Mouse (Mus musculus): ENCODE data around the gene Pth.

The Pth gene

DNA sequence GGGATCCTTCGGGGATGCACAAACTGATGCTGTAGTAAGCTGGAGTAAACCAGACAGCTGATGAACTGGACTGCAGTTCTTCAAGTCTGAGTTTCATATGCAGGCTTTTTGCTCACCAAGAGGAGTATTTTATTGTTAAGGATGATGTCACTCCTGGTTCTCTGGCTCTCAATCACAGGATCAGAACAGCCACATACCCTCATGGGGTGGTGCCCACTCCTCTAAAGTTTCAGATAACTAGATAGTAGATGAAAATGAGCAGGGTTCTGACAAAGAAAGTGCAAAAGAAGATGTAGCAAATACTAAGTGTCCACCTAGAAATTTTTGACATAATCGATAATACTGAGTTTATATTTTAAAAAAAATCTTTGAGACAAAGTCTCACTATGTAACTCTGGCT, at the start of gene Pth:
Gene Pth (minus strand): TSS at position 101 of the 400 bp plus-strand sequence.
- DNase-seq, result no peak

- DNase-seq, result no peak
Observed at GRCm38 (mm10) chr7:113436312-113436711, 47.9 kb upstream of the Pth start.

DNA sequence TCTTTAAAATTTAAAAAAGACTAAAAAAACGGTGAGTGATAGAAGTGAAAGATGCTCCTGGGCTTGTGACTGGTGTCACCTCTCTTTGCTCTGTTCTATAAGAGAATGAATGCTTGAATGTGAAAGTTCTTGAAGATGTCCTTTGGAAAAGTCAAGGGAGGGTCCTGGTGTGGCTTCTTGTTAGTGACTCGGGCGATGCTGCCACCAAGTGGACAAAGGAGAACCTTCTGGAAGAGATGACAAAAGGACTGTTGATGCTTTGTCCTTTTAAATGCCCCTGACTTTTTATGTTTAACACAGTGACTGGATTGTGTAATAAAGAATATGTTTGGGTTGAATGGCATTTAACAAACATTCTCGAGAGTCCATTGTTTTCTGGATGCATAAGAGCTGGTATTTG, 45.9 kb upstream of the Pth start:
- peak; percentile 58 for DNase-seq

DNA sequence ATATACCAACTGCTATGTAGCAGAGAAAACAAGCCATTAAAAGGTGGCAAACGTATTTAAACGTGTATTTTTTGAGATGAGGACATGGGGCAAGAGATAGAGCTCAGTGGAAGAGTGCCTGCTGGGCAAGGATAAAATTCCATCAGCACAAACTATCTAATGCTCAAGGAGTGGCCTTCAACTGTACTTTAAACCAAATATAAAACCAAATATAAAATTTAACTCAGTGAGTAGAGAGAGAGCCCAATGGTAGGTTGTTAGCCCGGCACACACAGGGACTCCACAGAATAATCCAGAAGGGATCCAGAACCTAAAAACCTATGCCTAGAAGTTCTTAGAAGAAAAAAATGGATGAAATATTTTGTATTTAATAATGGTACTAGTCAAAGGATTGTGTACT, 45.1 kb upstream of the Pth start:
- no peak for DNase-seq

- no peak for DNase-seq
Observed at GRCm38 (mm10) chr7:113432891-113433290, 44.5 kb upstream of the Pth start.

DNA sequence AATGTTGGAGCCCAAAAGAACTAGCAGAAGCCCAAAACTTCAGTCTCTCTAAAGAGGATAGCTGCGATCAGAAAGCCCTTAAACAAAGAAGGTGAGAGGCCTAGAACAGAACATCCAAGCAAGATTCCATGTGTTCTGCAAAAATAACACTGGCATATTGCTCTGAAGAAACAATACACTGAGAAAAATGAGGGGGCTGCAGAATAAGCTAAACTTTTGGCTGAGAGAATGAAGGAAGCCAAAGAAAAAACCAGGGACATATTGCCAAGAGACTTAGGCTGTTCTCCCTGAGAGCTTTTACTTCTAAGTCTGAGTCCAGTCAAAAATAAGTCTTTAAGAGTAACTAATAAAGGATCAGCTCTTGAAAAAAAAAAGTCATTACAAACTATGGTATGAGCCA, 32.4 kb upstream of the Pth start:
- DNase-seq, result no peak

GRCm38 (mm10) chr7:113419070-113419782, 30.9 kb upstream of the Pth start:
- peak; percentile 53 for DNase-seq

DNA sequence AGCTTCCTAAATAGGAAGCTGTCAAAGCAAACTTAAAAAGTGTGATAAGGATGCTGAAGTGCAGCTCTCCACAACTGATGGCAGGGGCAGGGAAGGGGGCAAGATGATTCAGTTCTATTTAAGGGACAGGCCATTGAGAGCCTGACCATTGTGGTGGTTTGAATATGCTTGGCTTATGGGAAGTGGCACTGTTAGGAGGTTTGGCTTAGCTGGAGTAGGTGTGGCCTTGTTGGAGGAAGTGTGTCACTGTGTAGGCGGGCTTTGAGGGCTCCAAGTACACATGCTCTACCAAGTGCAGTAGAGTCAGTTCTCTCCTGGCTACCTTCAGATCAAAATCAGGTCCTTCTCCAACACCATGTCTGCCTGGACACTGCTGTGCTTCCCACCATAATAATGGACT, 28.2 kb upstream of the Pth start:
- no peak for DNase-seq

DNA sequence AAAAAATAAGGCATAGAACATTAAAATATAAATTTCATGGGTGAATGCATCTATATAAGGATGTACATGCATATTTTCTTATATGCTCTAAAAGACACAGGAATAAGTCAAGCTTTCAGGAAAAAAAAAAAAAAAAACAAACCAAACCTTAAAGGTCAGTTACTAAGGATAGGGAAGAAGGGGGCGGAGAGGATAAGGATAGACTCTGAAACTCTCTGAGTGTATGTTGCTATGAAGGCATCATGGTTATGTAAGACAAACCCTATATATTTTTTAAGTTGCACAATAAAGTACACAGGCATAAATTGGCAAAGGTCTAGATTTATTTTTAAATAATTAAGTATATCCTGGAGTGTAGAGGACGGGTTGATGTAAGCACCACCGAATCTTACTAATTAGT, 26.9 kb upstream of the Pth start:
- no peak for DNase-seq

- no peak for DNase-seq
Observed at GRCm38 (mm10) chr7:113408712-113409111, 20.3 kb upstream of the Pth start.

GRCm38 (mm10) chr7:113398083-113398482, 9.7 kb upstream of the Pth start:
- no peak for DNase-seq

GRCm38 (mm10) chr7:113396661-113397060, 8.3 kb upstream of the Pth start:
- DNase-seq, result no peak

GRCm38 (mm10) chr7:113391619-113392018, 3.2 kb upstream of the Pth start:
- DNase-seq, result no peak

GRCm38 (mm10) chr7:113377875-113378658, 10.3 kb downstream of the Pth start:
- DNase-seq, result peak; percentile 76

GRCm38 (mm10) chr7:113372682-113373081, 15.7 kb downstream of the Pth start:
- DNase-seq, result no peak

DNA sequence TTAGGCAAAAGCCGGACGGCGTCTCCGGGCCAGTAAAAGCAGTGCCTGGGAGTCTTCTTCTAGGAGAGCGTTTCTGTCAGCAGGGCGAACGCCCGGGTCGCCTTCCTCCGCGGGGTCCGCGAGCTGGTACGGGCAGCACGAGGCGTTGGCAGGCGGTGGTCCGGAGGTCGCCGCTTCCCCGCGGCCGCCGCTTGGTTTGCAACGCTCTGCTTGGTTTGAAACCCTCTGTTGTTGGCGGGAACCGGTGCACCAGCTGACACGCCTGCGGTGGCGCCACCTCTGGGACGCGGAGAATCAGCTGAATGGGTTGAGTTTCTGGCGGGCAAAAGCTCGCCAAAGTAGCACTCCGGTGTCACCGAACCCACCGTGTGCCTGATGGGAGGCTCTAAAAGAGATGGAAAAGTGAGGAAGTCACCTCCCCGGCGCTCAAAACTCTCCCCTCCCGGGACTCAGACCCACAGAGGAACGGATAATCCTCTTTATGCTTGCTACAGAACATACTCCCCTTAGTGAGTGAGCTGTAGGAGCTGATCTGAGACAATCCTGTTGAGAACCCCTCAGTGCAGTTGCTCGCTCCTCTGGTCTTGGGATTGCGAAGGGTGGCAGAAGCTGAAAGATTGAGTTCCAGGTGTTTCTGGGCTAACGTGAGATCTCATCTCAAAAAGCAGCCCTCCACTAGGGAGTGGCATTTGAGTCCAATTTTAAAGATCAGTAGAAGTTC, 18.6 kb downstream of the Pth start:
- peak; percentile 84 for DNase-seq

- peak; percentile 99 for DNase-seq
Observed at GRCm38 (mm10) chr7:113368746-113369619, 19.4 kb downstream of the Pth start, which contains the start of gene Btbd10. Gene Btbd10, minus strand, starts transcription at chr7:113369392.

GRCm38 (mm10) chr7:113367440-113367839, 20.9 kb downstream of the Pth start:
- DNase-seq, result no peak

- no peak for DNase-seq
Observed at GRCm38 (mm10) chr7:113349089-113349488, 39.3 kb downstream of the Pth start.

DNA sequence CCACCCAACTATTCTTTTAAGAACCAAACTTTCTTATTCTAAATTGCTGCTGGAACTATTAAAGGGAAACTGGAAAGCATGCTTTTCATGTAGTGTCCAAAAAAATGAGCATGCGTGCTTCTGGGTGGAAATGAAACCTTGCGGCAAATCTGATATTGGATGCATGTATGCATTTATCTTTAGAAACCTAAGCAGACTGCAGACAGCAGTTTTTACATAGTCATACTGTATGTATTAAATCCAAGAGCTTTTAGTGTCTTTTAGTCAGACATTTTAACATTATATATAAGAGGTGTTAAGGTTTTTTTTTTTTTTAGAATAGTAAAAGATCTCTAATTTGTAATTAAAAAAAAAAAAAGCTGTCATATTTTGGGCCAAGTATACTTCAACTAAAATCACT, 40.7 kb downstream of the Pth start:
- DNase-seq, result no peak

DNA sequence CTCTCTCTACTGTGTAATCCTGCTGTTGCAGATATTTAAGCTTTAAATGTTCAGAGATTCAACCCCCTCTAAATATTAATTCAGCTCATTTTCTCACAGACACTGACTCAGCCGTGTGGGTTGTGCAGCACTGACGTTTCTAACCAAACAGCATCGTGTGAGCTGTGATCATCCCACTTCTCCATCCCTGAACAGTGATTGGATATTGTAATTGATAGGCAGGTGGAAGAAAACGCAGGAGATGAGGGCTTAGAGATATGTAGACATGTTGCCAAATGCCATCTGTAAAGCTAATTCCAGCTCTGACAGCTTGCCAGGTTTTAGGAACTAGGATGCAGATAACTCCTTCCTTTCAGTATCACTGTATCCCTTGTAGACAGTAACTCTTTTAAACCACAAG, 41.1 kb downstream of the Pth start:
- no peak for DNase-seq

Measured in thymus, postnatal 14 days (tissue).